Mouse (Mus musculus): ENCODE data around the gene Tcstv3.
A peak's percentile ranks its signal among the peaks of the same experiment; 100 is the strongest.

GRCm38 (mm10) chr13:120313584-120313983, 3.1 kb upstream of the Tcstv3 start:
- peak; percentile 60 for TF ChIP-seq CTCF (IDR thresholded peaks at IDR 0.05)
- TF ChIP-seq EP300 (IDR thresholded peaks at IDR 0.05) = no peak
